8 mouse cellular contexts compared by ENCODE assay signal in the genomic region with DNA sequence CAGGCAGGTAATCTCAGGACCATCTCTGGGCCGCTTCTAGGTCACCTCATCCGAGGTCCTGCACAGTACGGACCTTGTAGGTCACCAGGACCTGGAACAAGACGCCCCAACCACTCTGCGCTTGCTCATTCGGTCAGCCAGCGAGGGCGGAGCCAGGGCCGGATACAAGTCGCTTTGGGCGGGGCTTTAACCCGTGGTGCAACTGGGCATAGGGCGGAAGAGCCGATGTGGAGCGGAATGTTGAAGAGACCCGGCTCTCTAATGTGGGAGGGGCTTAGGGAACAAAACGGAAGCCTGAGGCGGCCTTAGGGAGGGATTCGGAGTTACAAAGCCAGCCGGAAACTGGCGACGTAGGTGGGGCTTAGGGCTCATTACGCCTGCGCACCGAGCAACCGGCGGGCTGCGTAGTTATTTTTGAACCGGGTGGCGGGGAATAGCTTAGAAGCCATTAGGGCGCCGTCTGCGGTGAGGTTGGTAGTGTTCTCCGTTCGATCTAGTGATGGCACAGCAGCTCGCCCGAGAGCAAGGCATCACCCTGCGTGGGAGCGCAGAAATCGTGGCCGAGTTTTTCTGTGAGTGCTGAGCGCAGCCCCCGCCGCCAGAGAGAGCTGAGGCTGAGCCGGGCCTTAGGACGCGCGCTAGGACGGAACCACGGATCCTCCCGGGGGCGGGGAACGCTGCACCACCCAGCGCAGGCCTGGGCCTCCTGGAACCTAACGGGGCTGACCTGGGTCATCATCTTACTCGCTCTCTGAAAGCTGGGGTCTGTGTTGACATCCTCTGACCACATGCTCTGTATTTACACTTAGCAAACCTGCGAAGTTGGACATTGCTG. TPM values are rescaled to one million over a fixed set of nuclear protein-coding genes. Genes with fewer than 3 reads are reported as not detected.
DNase-seq lines count a peak whose midpoint lies in the region; ATAC-seq and TF ChIP-seq lines count a peak whose summit lies in the region.

A gene (plus strand): TSS at position 363 of the 835 bp plus-strand sequence.

- H3K9me3 ChIP-seq in embryonic facial prominence, embryonic 13.5 days: no peaks in the 10 kb centered on the region
- H3K9me3 ChIP-seq in limb, embryonic 12.5 days: no peaks in the 10 kb centered on the region
- no peaks in the 10 kb centered on the region for H3K9me3 ChIP-seq in midbrain, embryonic 15.5 days

- TF ChIP-seq POLR2A in kidney, adult 2 months (IDR thresholded peaks at IDR 0.05; ENCODE audit: low read depth, low read length): peak; percentile 73
- TF ChIP-seq POLR2A in spleen, adult 2 months (IDR thresholded peaks at IDR 0.05; ENCODE audit: low read depth, low read length): peak; percentile 61; the same call in 1 of the 2 replicates

- peak; percentile 99 for DNase-seq in 3134 (ENCODE audit: extremely low read depth, insufficient read length, low spot score)
- peak; percentile 99 for DNase-seq in adrenal gland, postnatal 36 days
- peak; percentile 99 for DNase-seq in heart, adult 18-20 months
- DNase-seq in kidney, adult 2 months: peak; percentile 99
- peak; percentile 97 to 98 for DNase-seq in spleen, adult 2 months (ENCODE audit: low read depth in 1 of 2, low spot score in 2 of 2)

- peak within 1 kb of the TSS; percentile 74 for H3K4me2 ChIP-seq in embryonic facial prominence, embryonic 13.5 days
- H3K4me2 ChIP-seq in limb, embryonic 12.5 days: peak within 1 kb of the TSS; percentile 69
- peak within 1 kb of the TSS; percentile 73 for H3K4me2 ChIP-seq in midbrain, embryonic 15.5 days

- peak within 1 kb of the TSS; percentile 92 for H3K27ac ChIP-seq in embryonic facial prominence, embryonic 13.5 days
- peak within 1 kb of the TSS; percentile 27; the same call in 1 of the 2 replicates for H3K27ac ChIP-seq in kidney, adult 2 months (ENCODE audit: insufficient read depth, low read depth, low read length)
- H3K27ac ChIP-seq in limb, embryonic 12.5 days: peak within 1 kb of the TSS; percentile 87
- H3K27ac ChIP-seq in midbrain, embryonic 15.5 days: peak within 1 kb of the TSS; percentile 83
- peak within 1 kb of the TSS; percentile 82 for H3K27ac ChIP-seq in spleen, adult 2 months (ENCODE audit: insufficient read depth, low read length)

- peak within 1 kb of the TSS; percentile 83 for H3K9ac ChIP-seq in embryonic facial prominence, embryonic 13.5 days
- peak within 1 kb of the TSS; percentile 79 for H3K9ac ChIP-seq in limb, embryonic 12.5 days (replicated peaks)
- H3K9ac ChIP-seq in midbrain, embryonic 15.5 days: peak within 1 kb of the TSS; percentile 50

- no peaks in the 10 kb centered on the region for H3K27me3 ChIP-seq in embryonic facial prominence, embryonic 13.5 days
- no peaks in the 10 kb centered on the region for H3K27me3 ChIP-seq in kidney, adult 2 months (replicated peaks; ENCODE audit: control insufficient read depth, insufficient read depth, low read length)
- H3K27me3 ChIP-seq in limb, embryonic 12.5 days: no peaks in the 10 kb centered on the region
- H3K27me3 ChIP-seq in midbrain, embryonic 15.5 days (replicated peaks): no peaks in the 10 kb centered on the region
- H3K27me3 ChIP-seq in spleen, adult 2 months (ENCODE audit: control insufficient read depth, insufficient read depth, low read length): no peaks in the 10 kb centered on the region

- 0 out of 2 replicates have a peak, but pooled peaks have one; percentile 20 for TF ChIP-seq CTCF in kidney, adult 2 months (conservative IDR thresholded peaks at IDR 0.05; ENCODE audit: insufficient read depth, insufficient read length, low read depth, low read length)
- TF ChIP-seq CTCF in spleen, adult 2 months (IDR thresholded peaks at IDR 0.05; ENCODE audit: extremely low read depth, insufficient read depth, insufficient read length, insufficient replicate concordance): no peak

- H3K36me3 ChIP-seq in embryonic facial prominence, embryonic 13.5 days: peaks cover 12% of the 10 kb centered on the region
- H3K36me3 ChIP-seq in kidney, adult 2 months (ENCODE audit: control insufficient read depth, insufficient read depth, low read length): no peaks in the 10 kb centered on the region
- H3K36me3 ChIP-seq in limb, embryonic 12.5 days: peaks cover 18% of the 10 kb centered on the region
- no peaks in the 10 kb centered on the region for H3K36me3 ChIP-seq in midbrain, embryonic 15.5 days (replicated peaks)
- peaks cover 6% of the 10 kb centered on the region; the same call in 1 of the 2 replicates for H3K36me3 ChIP-seq in spleen, adult 2 months (ENCODE audit: control insufficient read depth, insufficient read depth, low read length)

- WGBS in embryonic facial prominence, embryonic 13.5 days: under 1% methylated on average over 57 of the region's 57 CpGs
- under 1% methylated on average over 57 of the region's 57 CpGs for WGBS in kidney, adult 2 months
- WGBS in limb, embryonic 12.5 days: under 1% methylated on average over 57 of the region's 57 CpGs
- WGBS in midbrain, embryonic 15.5 days: under 1% methylated on average over 57 of the region's 57 CpGs
- WGBS in spleen, adult 2 months: under 1% methylated on average over 57 of the region's 57 CpGs

- H3K4me3 ChIP-seq in embryonic facial prominence, embryonic 13.5 days: peak within 1 kb of the TSS; percentile 78
- H3K4me3 ChIP-seq in kidney, adult 2 months (ENCODE audit: insufficient read depth, low read depth, low read length): peak within 1 kb of the TSS; percentile 62
- H3K4me3 ChIP-seq in limb, embryonic 12.5 days (replicated peaks): peak within 1 kb of the TSS; percentile 80
- H3K4me3 ChIP-seq in midbrain, embryonic 15.5 days: peak within 1 kb of the TSS; percentile 61
- H3K4me3 ChIP-seq in spleen, adult 2 months (ENCODE audit: extremely low read depth, insufficient read depth, insufficient read length): peak within 1 kb of the TSS; percentile 88

- peak; percentile 99 for ATAC-seq in embryonic facial prominence, embryonic 13.5 days (ENCODE audit: insufficient number of reproducible peaks, insufficient read depth, low FRiP score, low TSS enrichment, low read depth)
- peak; percentile 100 for ATAC-seq in limb, embryonic 12.5 days (ENCODE audit: insufficient number of reproducible peaks, insufficient read depth, low FRiP score, low TSS enrichment, low read depth)
- ATAC-seq in midbrain, embryonic 15.5 days (replicated peaks): peak; percentile 99

- H3K4me1 ChIP-seq in embryonic facial prominence, embryonic 13.5 days: peaks cover 11% of the 10 kb centered on the region
- H3K4me1 ChIP-seq in kidney, adult 2 months (ENCODE audit: control insufficient read depth, insufficient read depth, low read length): no peaks in the 10 kb centered on the region; the same call in 1 of the 2 replicates
- peaks cover 15% of the 10 kb centered on the region for H3K4me1 ChIP-seq in limb, embryonic 12.5 days (replicated peaks)
- peaks cover 16% of the 10 kb centered on the region for H3K4me1 ChIP-seq in midbrain, embryonic 15.5 days
- H3K4me1 ChIP-seq in spleen, adult 2 months (ENCODE audit: control insufficient read depth, insufficient read depth, insufficient read length): no peaks in the 10 kb centered on the region; the same call in 1 of the 2 replicates

RNA-seq across cellular contexts. Expression of the gene that starts here (rescaled TPM):
- 1 to 10 TPM; 7.6 to 7.7 TPM for total RNA-seq in adrenal gland, postnatal 36 days (2021)
- polyA plus RNA-seq in embryonic facial prominence, embryonic 13.5 days (2015; fragmentation: Nextera tagmentation; extraction: Ambion mirVana): 89.8 and 95.6 TPM in 2 replicates
- total RNA-seq in heart, adult 18-20 months (2021): 1 to 10 TPM; 2.7 to 3.0 TPM
- polyA plus RNA-seq in kidney, adult 2 months (2012; rRNA removed): 1.6 and 2.5 TPM in 2 replicates
- 107 and 113 TPM in 2 replicates for polyA plus RNA-seq in limb, embryonic 12.5 days (2016; fragmentation: Nextera tagmentation; extraction: Ambion mirVana)
- polyA plus RNA-seq in midbrain, embryonic 15.5 days (2015; fragmentation: Nextera tagmentation; extraction: Ambion mirVana): 14.0 and 17.6 TPM in 2 replicates
- 3.7 and 5.5 TPM in 2 replicates for polyA plus RNA-seq in spleen, adult 2 months (2012; rRNA removed)

Comparison
In these comparisons a context has a peak if more than half of its experiments do, and no peak if none do; other contexts are left out.
1. Peak in every context shown above with its lines: DNase-seq, ATAC-seq, H3K4me3 ChIP-seq and H3K27ac ChIP-seq.
2. H3K27ac ChIP-seq: peak in every context shown above with its lines; median percentile 92 in embryonic facial prominence, embryonic 13.5 days; 87 in limb, embryonic 12.5 days; 83 in midbrain, embryonic 15.5 days; 82 in spleen, adult 2 months; 27 in kidney, adult 2 months.